Mouse (Mus musculus) MEL (cell line): ENCODE data around the gene Tulp1. TPM values are rescaled to one million over a fixed set of nuclear protein-coding genes. Genes with fewer than 3 reads are reported as not detected.

ENCODE experiments used
- DNase-seq: peaks from one replicate; pipeline ENCODE4 v3.0.0; 2011; ENCODE audit warnings: low read depth, low spot score
- H3K27ac ChIP-seq: 2 replicates; pipeline ENCODE4 v1.5.1; 2012; ENCODE audit warnings: low read depth, mild to moderate bottlenecking, control low read depth, low read length, moderate library complexity; ENCODE audit not compliant: control insufficient read depth
- H3K27me3 ChIP-seq, 2 experiments: fragments of 150-350 bp in 1 of 2; sonication (generic) in 1 of 2; 2 replicates each; pipeline ENCODE4 v1.6.1; 2012; ENCODE audit warnings: low read length in 2 of 2, mild to moderate bottlenecking in 2 of 2, improper control_type of control experiment in 1 of 2, moderate library complexity in 1 of 2; ENCODE audit not compliant: insufficient read depth in 2 of 2, control insufficient read depth in 1 of 2
- H3K36me3 ChIP-seq, 2 experiments: 2 replicates each; pipeline ENCODE4 v1.6.1; 2012 to 2014; ENCODE audit warnings: low read length in 2 of 2, improper control_type of control experiment in 1 of 2, inconsistent platforms in 1 of 2, mild to moderate bottlenecking in 1 of 2; ENCODE audit not compliant: insufficient read depth in 2 of 2, control insufficient read depth in 1 of 2
- H3K4me1 ChIP-seq, 2 experiments: fragments of 150-350 bp in 1 of 2; sonication (generic) in 1 of 2; 2 replicates each; pipeline ENCODE4 v1.6.1; 2012; ENCODE audit warnings: low read length in 2 of 2, improper control_type of control experiment in 1 of 2, mild to moderate bottlenecking in 1 of 2; ENCODE audit not compliant: insufficient read depth in 2 of 2, control insufficient read depth in 1 of 2
- H3K4me3 ChIP-seq, 2 experiments: fragments of 150-350 bp in 1 of 2; sonication (generic) in 1 of 2; 2 replicates each; pipeline ENCODE4 v1.5.1; 2012; ENCODE audit warnings: low read depth in 2 of 2, low read length in 2 of 2, mild to moderate bottlenecking in 2 of 2, moderate library complexity in 2 of 2, control low read depth in 1 of 2, improper control_type of control experiment in 1 of 2; ENCODE audit not compliant: control insufficient read depth in 1 of 2, insufficient read depth in 1 of 2
- H3K79me2 ChIP-seq: 2 replicates; pipeline ENCODE4 v1.6.1; 2012; ENCODE audit warnings: mild to moderate bottlenecking, low read length, moderate library complexity; ENCODE audit not compliant: control insufficient read depth, poor library complexity, insufficient read depth
- H3K9ac ChIP-seq: 2 replicates; pipeline ENCODE4 v1.6.1; 2012; ENCODE audit warnings: low read depth, mild to moderate bottlenecking, control low read depth, low read length, moderate library complexity; ENCODE audit not compliant: control insufficient read depth, poor library complexity, severe bottlenecking
- H3K9me3 ChIP-seq: fragments of 150-350 bp; sonication (generic); replicated peaks from 2 replicates; pipeline ENCODE4 v1.6.1; 2012; ENCODE audit warnings: mild to moderate bottlenecking, low read length, improper control_type of control experiment, moderate library complexity; ENCODE audit not compliant: insufficient read depth
- BHLHE40 ChIP-seq: IDR thresholded peaks from 2 replicates; pipeline ENCODE4 v1.6.1; 2012; ENCODE audit warnings: low read depth, mild to moderate bottlenecking, inconsistent platforms, low read length, improper control_type of control experiment, borderline replicate concordance
- CHD2 ChIP-seq: IDR thresholded peaks from 2 replicates; pipeline ENCODE4 v1.6.1; 2011; ENCODE audit warnings: low read length, improper control_type of control experiment
- CTCF ChIP-seq, 3 experiments: IDR thresholded peaks in 2 of 3; conservative IDR thresholded peaks in 1 of 3; 2 replicates each; pipeline ENCODE4 v1.5.1; 2011 to 2012; ENCODE audit warnings: low read length in 3 of 3, low read depth in 2 of 3, mild to moderate bottlenecking in 2 of 3, improper control_type of control experiment in 1 of 3, inconsistent platforms in 1 of 3, mixed read lengths in 1 of 3, moderate library complexity in 1 of 3; ENCODE audit not compliant: control insufficient read depth in 1 of 3, insufficient read depth in 1 of 3, poor library complexity in 1 of 3, severe bottlenecking in 1 of 3
- ELF1 ChIP-seq: IDR thresholded peaks from 2 replicates; pipeline ENCODE4 v1.6.1; 2014; ENCODE audit warnings: low read depth, mild to moderate bottlenecking, inconsistent platforms, low read length, improper control_type of control experiment, moderate library complexity
- EP300 ChIP-seq, 2 experiments: IDR thresholded peaks; 2 replicates each; pipeline ENCODE4 v1.6.1; 2011; ENCODE audit warnings: improper control_type of control experiment in 2 of 2, low read length in 2 of 2, low read depth in 1 of 2, mild to moderate bottlenecking in 1 of 2
- ETS1 ChIP-seq: IDR thresholded peaks from 2 replicates; pipeline ENCODE4 v1.6.1; 2012; ENCODE audit warnings: low read depth, mild to moderate bottlenecking, inconsistent platforms, low read length, improper control_type of control experiment, moderate library complexity
- GABPA ChIP-seq: IDR thresholded peaks from 2 replicates; pipeline ENCODE4 v1.6.1; 2012; ENCODE audit warnings: low read depth, mild to moderate bottlenecking, inconsistent platforms, low read length, improper control_type of control experiment, moderate library complexity
- HCFC1 ChIP-seq: IDR thresholded peaks from 2 replicates; pipeline ENCODE4 v1.6.1; 2012; ENCODE audit warnings: low read depth, mild to moderate bottlenecking, inconsistent platforms, low read length, improper control_type of control experiment, moderate library complexity
- JUND ChIP-seq: IDR thresholded peaks from 2 replicates; pipeline ENCODE4 v1.6.1; 2011; ENCODE audit warnings: low read depth, mild to moderate bottlenecking, improper control_type of control experiment, low read length
- KAT2A ChIP-seq: conservative IDR thresholded peaks from 2 replicates; pipeline ENCODE4 v1.6.1; 2012; ENCODE audit warnings: low read depth, low read length, improper control_type of control experiment, inconsistent platforms
- MAFK ChIP-seq: IDR thresholded peaks from 2 replicates; pipeline ENCODE4 v1.6.1; 2011; ENCODE audit warnings: low read depth, mild to moderate bottlenecking, low read length, improper control_type of control experiment, borderline replicate concordance
- MAX ChIP-seq: IDR thresholded peaks from 2 replicates; pipeline ENCODE4 v1.6.1; 2011; ENCODE audit warnings: low read length, improper control_type of control experiment
- MYB ChIP-seq: IDR thresholded peaks from 2 replicates; pipeline ENCODE4 v1.6.1; 2011; ENCODE audit warnings: mild to moderate bottlenecking, low read depth, low read length, improper control_type of control experiment
- NELFE ChIP-seq: IDR thresholded peaks from 2 replicates; pipeline ENCODE4 v1.6.1; 2011; ENCODE audit warnings: low read depth, low read length, improper control_type of control experiment
- POLR2A ChIP-seq, 2 experiments: IDR thresholded peaks; 2 replicates each; pipeline ENCODE4 v1.6.1; 2011 to 2012; ENCODE audit warnings: low read length in 2 of 2, mild to moderate bottlenecking in 2 of 2, control low read depth in 1 of 2, improper control_type of control experiment in 1 of 2, low read depth in 1 of 2, moderate library complexity in 1 of 2; ENCODE audit not compliant: control insufficient read depth in 1 of 2, insufficient read depth in 1 of 2, poor library complexity in 1 of 2
- POLR2AphosphoS2 ChIP-seq: IDR thresholded peaks from 2 replicates; pipeline ENCODE4 v1.6.1; 2011; ENCODE audit warnings: low read length, improper control_type of control experiment
- RCOR1 ChIP-seq: IDR thresholded peaks from 2 replicates; pipeline ENCODE4 v1.6.1; 2012; ENCODE audit warnings: low read depth, mild to moderate bottlenecking, inconsistent platforms, low read length, improper control_type of control experiment
- SIN3A ChIP-seq: IDR thresholded peaks from 2 replicates; pipeline ENCODE4 v1.6.1; 2012; ENCODE audit warnings: low read length, improper control_type of control experiment, inconsistent platforms
- SMC3 ChIP-seq: IDR thresholded peaks from 2 replicates; pipeline ENCODE4 v1.6.1; 2011; ENCODE audit warnings: low read depth, low read length, improper control_type of control experiment
- TAL1 ChIP-seq: IDR thresholded peaks from 2 replicates; pipeline ENCODE4 v1.6.1; 2012; ENCODE audit warnings: mild to moderate bottlenecking, inconsistent platforms, low read length, moderate library complexity, mixed read lengths
- TBP ChIP-seq: IDR thresholded peaks from 2 replicates; pipeline ENCODE4 v1.8.0; 2011; ENCODE audit warnings: low read depth, low read length, improper control_type of control experiment
- TCF12 ChIP-seq: IDR thresholded peaks from 2 replicates; pipeline ENCODE4 v1.6.1; 2014; ENCODE audit warnings: low read depth, mild to moderate bottlenecking, inconsistent platforms, low read length, improper control_type of control experiment, moderate library complexity
- UBTF ChIP-seq: IDR thresholded peaks from 2 replicates; pipeline ENCODE4 v1.6.1; 2012; ENCODE audit warnings: low read depth, mild to moderate bottlenecking, inconsistent platforms, low read length, improper control_type of control experiment, moderate library complexity, borderline replicate concordance; ENCODE audit not compliant: insufficient read depth
- USF1 ChIP-seq: IDR thresholded peaks from 2 replicates; pipeline ENCODE4 v1.6.1; 2014; ENCODE audit warnings: low read depth, mild to moderate bottlenecking, inconsistent platforms, low read length, improper control_type of control experiment, moderate library complexity
- USF2 ChIP-seq, 2 experiments: IDR thresholded peaks; 2 replicates each; pipeline ENCODE4 v1.6.1; 2011 to 2012; ENCODE audit warnings: improper control_type of control experiment in 2 of 2, low read length in 2 of 2, borderline replicate concordance in 1 of 2, inconsistent platforms in 1 of 2, low read depth in 1 of 2, mild to moderate bottlenecking in 1 of 2; ENCODE audit not compliant: insufficient read depth in 1 of 2
- ZKSCAN1 ChIP-seq: IDR thresholded peaks from 2 replicates; pipeline ENCODE4 v1.6.1; 2012; ENCODE audit warnings: low read depth, mild to moderate bottlenecking, inconsistent platforms, low read length, improper control_type of control experiment, moderate library complexity
- ZMIZ1 ChIP-seq: IDR thresholded peaks from 2 replicates; pipeline ENCODE4 v1.6.1; 2012; ENCODE audit warnings: low read depth, mild to moderate bottlenecking, inconsistent platforms, low read length, improper control_type of control experiment, moderate library complexity
- ZNF384 ChIP-seq: IDR thresholded peaks from 2 replicates; pipeline ENCODE4 v1.6.1; 2012; ENCODE audit warnings: low read depth, mild to moderate bottlenecking, inconsistent platforms, low read length, improper control_type of control experiment
- polyA plus RNA-seq, 2 experiments: library from polyadenylated mRNA; stranded (reverse) in 1 of 2; unstranded in 1 of 2; fragments of >175 nt in 1 of 2; fragments of >200 nt in 1 of 2; gene quantifications; 2 replicates each; pipeline versions ENCODE4 v1.2.1 to v1.2.4; 2012; ENCODE audit warnings: low replicate concordance in 2 of 2, low read depth in 1 of 2; ENCODE audit not compliant: insufficient read length in 2 of 2, insufficient read depth in 1 of 2, missing spikeins in 1 of 2
- total RNA-seq: library from RNA; depleted of rRNA; stranded (reverse); fragments of 300-350 nt; gene quantifications from 2 replicates; pipeline ENCODE4 v1.2.3, GENCODE M21; 2012

Tulp1 gene
- total and polyA plus RNA-seq, 3 experiments, result 0.23 to 2.4 TPM; not detected in 1

DNA sequence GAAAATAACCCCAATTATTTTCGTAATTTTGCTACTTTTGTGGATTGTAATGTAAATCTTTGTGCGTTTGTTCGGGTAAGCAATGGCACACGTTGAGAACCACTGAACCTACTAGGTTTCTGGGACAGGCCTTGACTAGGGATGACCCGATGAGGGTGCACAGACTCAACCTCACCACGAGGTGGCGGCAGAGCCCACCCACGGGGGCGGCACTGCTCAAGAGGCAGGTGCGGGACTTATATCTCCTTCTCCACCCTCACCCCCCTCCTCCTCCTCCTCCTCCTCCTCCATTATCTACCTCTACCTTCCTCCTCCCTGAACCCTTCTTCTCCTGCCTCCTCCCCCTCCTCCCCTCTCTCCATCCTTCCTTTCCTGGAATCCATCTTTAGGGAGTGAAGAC, 8.8 kb upstream of the Tulp1 start (continued):
- no peak for TF ChIP-seq CHD2
- TF ChIP-seq HCFC1, result no peak
- no peak for TF ChIP-seq EP300 (IDR thresholded peaks at IDR 0.05; ENCODE audit: low read depth in 1 of 2, low read length in 2 of 2)
- peak; percentile 50; the same call in 1 of the 2 replicates for TF ChIP-seq SIN3A
- no peak for TF ChIP-seq MYB
- no peak for TF ChIP-seq GABPA
- no peak for TF ChIP-seq POLR2A (IDR thresholded peaks at IDR 0.05; ENCODE audit: control insufficient read depth in 1 of 2, insufficient read depth in 1 of 2, low read depth in 1 of 2, low read length in 2 of 2, poor library complexity in 1 of 2)
- TF ChIP-seq NELFE, result no peak
- TF ChIP-seq ZNF384, result no peak
- 0 out of 2 replicates have a peak, but pooled peaks have one; percentile 21 for TF ChIP-seq MAX
- TF ChIP-seq UBTF, result no peak
- TF ChIP-seq POLR2AphosphoS2, result no peak
- TF ChIP-seq TAL1, result no peak
- no peak for TF ChIP-seq TBP
- TF ChIP-seq TCF12, result 0 out of 2 replicates have a peak, but pooled peaks have one; percentile 14
- no peak for TF ChIP-seq JUND
- peak; percentile 87 for TF ChIP-seq SMC3
- no peak for TF ChIP-seq ETS1
- TF ChIP-seq KAT2A, result no peak
- TF ChIP-seq ZMIZ1, result no peak
- no peak for TF ChIP-seq ELF1
- no peak for TF ChIP-seq MAFK
- peak; percentile 93 to 97 (median 95) for TF ChIP-seq CTCF (IDR thresholded peaks at IDR 0.05 in 2 of 3, conservative IDR thresholded peaks at IDR 0.05 in 1 of 3; ENCODE audit: control insufficient read depth in 1 of 3, insufficient read depth in 1 of 3, low read depth in 2 of 3, low read length in 3 of 3, poor library complexity in 1 of 3, severe bottlenecking in 1 of 3)
- no peak for TF ChIP-seq RCOR1

- no peak for DNase-seq
- no peak overlapping the region for H3K4me3 ChIP-seq
- peaks cover 0 to 11% of the 10 kb centered on the region in 2 experiments; a peak in 2 of 4 replicates for H3K36me3 ChIP-seq
- H3K27ac ChIP-seq, result no peak overlapping the region
- H3K9ac ChIP-seq, result no peak overlapping the region
- peaks cover 0 to 28% of the 10 kb centered on the region in 2 experiments; a peak in 3 of 4 replicates for H3K4me1 ChIP-seq
- TF ChIP-seq SIN3A (no peak), BHLHE40 (no peak), GABPA (no peak), USF1 (no peak), ZKSCAN1 (no peak), JUND (no peak), HCFC1 (no peak), SMC3 (no peak), USF2 (IDR thresholded peaks at IDR 0.05; ENCODE audit: borderline replicate concordance in 1 of 2, insufficient read depth in 1 of 2, low read depth in 1 of 2, low read length in 2 of 2) (no peak)
- no peaks in the 10 kb centered on the region for H3K9me3 ChIP-seq
- H3K79me2 ChIP-seq, result no peaks in the 10 kb centered on the region
- no peaks in the 10 kb centered on the region for H3K27me3 ChIP-seq
Observed at GRCm38 (mm10) chr17:28371941-28372340, 6.9 kb upstream of the Tulp1 start.
